Mouse (Mus musculus): ENCODE measurements around the gene Il2ra. TPM values are rescaled to one million over a fixed set of nuclear protein-coding genes. Genes with fewer than 3 reads are reported as not detected.
"Not testable (repeated sequence)": the region's sequence is repeated elsewhere in the genome, so short reads cannot be mapped to it uniquely, and the experiment has no call there.

Gene Il2ra
- total RNA-seq (2017), result not detected in 2 replicates

- no peak for ATAC-seq (replicated peaks; ENCODE audit: low read depth, poor library complexity, severe bottlenecking)
Measured at GRCm38 (mm10) chr2:11642451-11642941, at the start of gene Il2ra. TSS of gene Il2ra (plus strand) at chr2:11642807.

DNA sequence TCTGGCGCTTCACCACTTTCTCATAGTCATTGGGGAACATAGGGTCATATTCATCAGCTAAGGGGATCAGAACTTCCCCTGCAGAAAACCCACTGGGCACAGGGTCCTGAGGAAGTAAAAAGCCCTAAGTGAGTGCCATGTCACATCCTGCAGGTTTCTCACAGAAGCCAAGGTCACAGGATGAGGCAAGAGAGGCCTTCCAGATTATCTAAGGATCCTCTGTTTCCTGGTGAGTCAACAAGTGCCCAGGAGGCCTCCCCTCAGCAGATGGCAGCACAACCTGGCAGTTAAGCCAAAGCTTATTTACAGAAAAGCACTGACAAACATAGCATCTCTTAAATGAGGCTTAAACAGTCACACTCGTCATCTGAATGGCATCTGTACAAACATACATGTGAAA lies 45.9 kb upstream of the Il2ra start:
- peak; percentile 60 for ATAC-seq (replicated peaks; ENCODE audit: low read depth, poor library complexity, severe bottlenecking)

- no peak for ATAC-seq (replicated peaks; ENCODE audit: low read depth, poor library complexity, severe bottlenecking)
Measured at GRCm38 (mm10) chr2:11597906-11598305, 44.7 kb upstream of the Il2ra start.

- no peak for ATAC-seq (replicated peaks; ENCODE audit: low read depth, poor library complexity, severe bottlenecking)
Measured at GRCm38 (mm10) chr2:11601795-11602194, 40.8 kb upstream of the Il2ra start.

- ATAC-seq (replicated peaks; ENCODE audit: low read depth, poor library complexity, severe bottlenecking), result peak; percentile 100
Measured at GRCm38 (mm10) chr2:11602506-11603489, 39.8 kb upstream of the Il2ra start.

DNA sequence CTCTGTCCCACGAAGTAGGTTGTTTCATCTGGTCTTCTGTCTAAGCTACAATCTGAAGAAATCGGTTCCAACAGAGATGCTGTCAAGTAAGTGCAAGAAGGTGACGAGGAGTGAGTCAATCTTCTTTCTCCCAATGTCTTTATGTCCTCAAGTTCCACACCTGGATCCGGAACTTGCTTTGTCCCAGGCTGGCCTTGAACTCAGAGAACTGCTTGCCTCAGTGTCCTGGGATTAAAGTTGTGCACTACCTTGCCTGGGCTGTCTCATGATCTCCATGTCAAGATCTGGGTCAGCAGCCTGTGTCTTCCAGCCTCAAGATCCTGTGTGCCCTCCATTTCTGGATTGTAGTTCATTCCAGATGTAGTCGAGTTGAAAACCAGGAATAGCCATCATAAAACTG lies 38.6 kb upstream of the Il2ra start, which contains the start of gene Rbm17:
Gene Rbm17 (minus strand): TSS at position 101 of the 400 bp plus-strand sequence.
- no peak for ATAC-seq (replicated peaks; ENCODE audit: low read depth, poor library complexity, severe bottlenecking)

GRCm38 (mm10) chr2:11604911-11605310 lies 37.7 kb upstream of the Il2ra start:
- no peak for ATAC-seq (replicated peaks; ENCODE audit: low read depth, poor library complexity, severe bottlenecking)

DNA sequence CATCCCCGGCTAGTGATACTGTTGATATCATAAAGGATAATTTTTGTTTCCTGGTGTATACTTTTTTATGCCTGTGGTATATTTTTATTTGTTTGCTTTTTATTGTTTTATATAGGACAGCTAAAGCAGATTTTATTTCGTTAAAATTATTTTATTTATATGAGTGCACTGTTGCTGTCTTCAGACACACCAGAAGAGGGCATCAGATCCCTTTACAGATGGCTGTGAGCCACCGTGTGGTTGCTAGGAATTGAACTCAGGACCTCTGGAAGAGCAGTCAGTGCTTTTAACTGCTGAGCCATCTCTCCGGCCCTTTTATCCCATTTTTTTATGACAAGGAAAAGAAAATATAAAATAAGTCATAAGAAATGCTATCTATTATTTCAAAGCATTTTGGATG lies 35.9 kb upstream of the Il2ra start:
- ATAC-seq (replicated peaks; ENCODE audit: low read depth, poor library complexity, severe bottlenecking), result not testable (repeated sequence)

DNA sequence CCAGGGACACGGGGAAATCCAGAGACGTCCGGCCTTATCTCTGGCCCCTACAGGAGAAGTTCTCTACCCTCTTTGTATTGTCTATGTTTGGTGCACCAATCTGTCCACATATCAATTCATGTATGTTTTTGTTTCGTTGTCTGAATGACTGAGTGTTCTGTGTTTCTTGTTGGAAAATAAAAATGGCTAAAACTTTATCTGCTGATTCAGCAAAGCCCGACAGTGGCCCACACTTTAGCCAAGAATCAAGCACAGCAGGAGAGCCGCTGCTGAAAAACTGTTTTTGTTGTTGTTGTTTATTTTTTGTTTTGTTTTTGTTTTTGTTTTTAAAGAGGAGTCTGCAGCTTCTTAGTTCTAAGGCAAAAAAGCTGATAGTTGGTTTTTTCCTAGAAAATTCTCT lies 29.7 kb upstream of the Il2ra start:
- not testable (repeated sequence) for ATAC-seq (replicated peaks; ENCODE audit: low read depth, poor library complexity, severe bottlenecking)

- ATAC-seq (replicated peaks; ENCODE audit: low read depth, poor library complexity, severe bottlenecking), result no peak
Measured at GRCm38 (mm10) chr2:11616846-11617245, 25.8 kb upstream of the Il2ra start.

DNA sequence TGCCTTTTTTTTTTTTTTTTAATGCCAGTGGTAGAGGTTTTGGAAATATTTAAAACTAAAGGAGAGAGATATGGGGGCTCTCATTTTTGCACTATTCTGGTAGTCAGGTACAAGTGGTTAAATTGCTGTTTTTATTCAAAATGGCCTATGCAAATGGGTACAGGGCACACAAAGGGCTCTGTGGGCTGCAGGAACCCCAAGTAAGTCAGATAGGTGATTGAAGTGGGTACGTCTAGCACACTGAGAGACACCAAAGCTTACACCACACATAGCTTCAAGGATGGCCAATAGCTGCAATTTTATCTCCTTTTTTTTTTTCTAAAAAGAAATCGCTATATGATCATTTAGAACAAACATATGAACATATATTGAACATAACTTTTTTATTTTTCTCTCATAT lies 23.0 kb upstream of the Il2ra start:
- ATAC-seq (replicated peaks; ENCODE audit: low read depth, poor library complexity, severe bottlenecking), result no peak

- no peak for ATAC-seq (replicated peaks; ENCODE audit: low read depth, poor library complexity, severe bottlenecking)
Measured at GRCm38 (mm10) chr2:11623173-11623572, 19.4 kb upstream of the Il2ra start.

- ATAC-seq (replicated peaks; ENCODE audit: low read depth, poor library complexity, severe bottlenecking), result no peak
Measured at GRCm38 (mm10) chr2:11623726-11624125, 18.9 kb upstream of the Il2ra start.

GRCm38 (mm10) chr2:11625890-11626289 lies 16.7 kb upstream of the Il2ra start, which contains the start of gene Gm17490:
TSS of gene Gm17490 (minus strand) at chr2:11626264.
- ATAC-seq (replicated peaks; ENCODE audit: low read depth, poor library complexity, severe bottlenecking), result no peak

DNA sequence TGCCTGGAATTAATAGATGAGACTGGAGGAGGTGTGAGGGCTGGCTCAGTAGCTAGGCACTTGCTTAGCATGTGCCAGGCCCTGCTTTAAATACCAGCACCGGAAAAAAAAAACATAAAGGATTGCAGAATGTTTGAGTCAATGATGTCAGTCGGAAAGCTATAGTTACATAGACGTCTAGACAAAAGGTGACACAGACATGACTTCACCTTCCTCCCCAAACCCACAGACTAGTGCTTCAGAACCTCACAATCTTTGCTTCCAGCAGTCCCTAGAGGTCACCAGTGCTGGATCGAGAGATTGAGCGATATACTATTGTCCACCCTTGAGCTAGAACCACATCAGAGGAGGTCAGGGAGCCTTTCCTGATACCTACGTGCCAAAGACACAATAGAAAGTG lies 7.6 kb upstream of the Il2ra start:
- ATAC-seq (replicated peaks; ENCODE audit: low read depth, poor library complexity, severe bottlenecking), result no peak

DNA sequence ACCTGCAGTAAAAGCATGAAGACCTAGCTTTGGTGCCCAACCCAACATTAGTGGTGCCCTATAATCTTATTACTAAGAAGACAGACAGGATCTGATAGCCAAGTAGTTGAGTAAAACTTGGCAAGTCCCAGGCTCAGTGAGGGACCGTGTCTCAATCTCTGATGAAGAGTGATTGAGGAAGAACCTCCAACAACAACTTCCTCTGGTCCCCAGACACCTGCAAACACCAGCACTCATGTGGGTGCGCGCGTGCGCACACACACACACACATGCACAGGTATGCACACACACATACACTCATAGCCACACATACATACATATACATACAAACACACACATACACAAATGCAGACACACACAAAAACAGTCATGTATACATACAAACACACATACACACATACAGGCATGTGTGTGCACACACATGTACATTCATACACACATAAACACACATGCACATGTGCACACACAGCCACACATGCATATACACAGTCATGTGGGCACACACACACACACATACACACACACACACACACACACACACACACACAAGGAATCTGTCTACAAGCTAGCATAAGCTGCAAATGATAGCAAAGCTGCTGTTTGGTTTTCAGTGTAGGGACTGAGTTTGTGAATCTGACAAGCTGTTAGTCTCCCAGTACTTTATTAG lies 7.0 kb upstream of the Il2ra start:
- ATAC-seq (replicated peaks; ENCODE audit: low read depth, poor library complexity, severe bottlenecking), result no peak

- no peak for ATAC-seq (replicated peaks; ENCODE audit: low read depth, poor library complexity, severe bottlenecking)
Measured at GRCm38 (mm10) chr2:11636138-11636480, 6.5 kb upstream of the Il2ra start.

- ATAC-seq (replicated peaks; ENCODE audit: low read depth, poor library complexity, severe bottlenecking), result peak; percentile 96
Measured at GRCm38 (mm10) chr2:11637115-11637514, 5.5 kb upstream of the Il2ra start.

DNA sequence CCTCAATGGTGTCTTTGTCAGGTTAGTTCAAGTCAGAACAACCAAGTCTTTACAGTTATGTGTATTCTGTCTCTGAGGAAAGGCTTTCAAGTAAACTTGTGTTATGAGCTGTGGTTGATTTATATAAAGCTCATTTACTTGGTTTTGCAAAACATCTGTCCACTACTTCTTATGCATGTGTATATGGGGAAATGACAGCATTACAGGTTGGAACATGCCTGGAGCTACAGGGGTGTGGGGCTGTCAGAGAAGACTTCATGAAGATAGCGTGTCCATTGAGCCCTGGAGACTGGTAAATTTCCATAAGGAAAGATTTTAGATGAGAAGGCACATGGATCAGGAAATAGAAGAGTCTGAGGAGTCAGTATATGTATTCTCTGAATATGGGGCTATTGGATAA lies 1.4 kb downstream of the Il2ra start:
- ATAC-seq (replicated peaks; ENCODE audit: low read depth, poor library complexity, severe bottlenecking), result no peak

DNA sequence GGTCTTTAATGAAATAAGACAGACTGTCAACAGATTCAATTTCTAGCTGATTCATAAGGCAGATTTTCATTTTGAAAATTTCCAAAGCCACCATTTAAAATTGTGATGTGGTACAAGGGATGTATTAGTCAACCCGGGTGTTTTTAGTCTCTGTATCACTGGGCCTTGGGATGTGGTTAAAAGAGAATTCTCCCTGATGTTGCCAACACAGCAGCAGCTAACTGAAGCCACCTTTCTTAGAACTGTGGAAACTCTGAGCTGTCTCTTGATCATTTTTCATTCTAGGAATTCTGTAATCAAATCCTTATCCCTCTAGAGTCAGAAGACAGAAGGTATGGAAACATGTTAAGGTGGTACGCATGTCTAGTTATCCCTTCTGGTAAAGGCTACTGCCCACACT lies 2.7 kb downstream of the Il2ra start:
- ATAC-seq (replicated peaks; ENCODE audit: low read depth, poor library complexity, severe bottlenecking), result no peak

- no peak for ATAC-seq (replicated peaks; ENCODE audit: low read depth, poor library complexity, severe bottlenecking)
Measured at GRCm38 (mm10) chr2:11651476-11651875, 8.9 kb downstream of the Il2ra start.

Measured in common myeloid progenitor, adult 5-6 weeks (primary cell).